ENCODE assay signal across 17 mouse cellular contexts in genomic region chr3:143161993-143162392, GRCm38 (mm10).
"Had no signal": no experiment of that assay in that cellular context is flagged by ENCODE, and none has a peak within 500 bp of the region (broad histone marks: within the 10 kb centered on the region; RNA-seq: fewer than 3 reads in every experiment).

No protein-coding gene starts in this region.

- H3K27ac ChIP-seq: lung, embryonic 15.5 days; macrophage; midbrain, embryonic 13.5 days; midbrain, embryonic 15.5 days; neural tube, embryonic 12.5 days; stomach, embryonic 15.5 days; stomach, postnatal 0 days had no signal

- H3K4me1 ChIP-seq: lung, embryonic 15.5 days; midbrain, embryonic 13.5 days; midbrain, embryonic 15.5 days; neural tube, embryonic 12.5 days; stomach, embryonic 15.5 days had no signal

- H3K36me3 ChIP-seq: lung, embryonic 15.5 days; midbrain, embryonic 13.5 days; midbrain, embryonic 15.5 days; neural tube, embryonic 12.5 days; stomach, embryonic 15.5 days had no signal

- DNase-seq: lung, adult 2 months; lung, postnatal 14 days; lung, postnatal 36 days; right cerebral cortex, postnatal 14 days; thymus, adult 2 months; thymus, postnatal 25 days; thymus, postnatal 4 days had no signal

- H3K4me3 ChIP-seq: lung, embryonic 15.5 days; megakaryocyte, embryonic 14.5 days; midbrain, embryonic 13.5 days; midbrain, embryonic 15.5 days; neural tube, embryonic 12.5 days; stomach, embryonic 15.5 days had no signal

- H3K4me2 ChIP-seq: lung, embryonic 15.5 days; midbrain, embryonic 11.5 days; midbrain, embryonic 13.5 days; midbrain, embryonic 15.5 days; neural tube, embryonic 12.5 days; stomach, embryonic 15.5 days had no signal

- H3K9me3 ChIP-seq: lung, embryonic 15.5 days; megakaryocyte, embryonic 14.5 days; midbrain, embryonic 13.5 days; midbrain, embryonic 15.5 days; neural tube, embryonic 12.5 days; stomach, embryonic 15.5 days had no signal

- H3K27me3 ChIP-seq: lung, embryonic 15.5 days; megakaryocyte, embryonic 14.5 days; midbrain, embryonic 13.5 days; midbrain, embryonic 15.5 days; neural tube, embryonic 12.5 days; stomach, embryonic 15.5 days had no signal

- H3K9ac ChIP-seq: lung, embryonic 15.5 days; midbrain, embryonic 13.5 days; midbrain, embryonic 15.5 days; neural tube, embryonic 12.5 days; stomach, embryonic 15.5 days had no signal

- ATAC-seq: lung, postnatal 0 days; midbrain, embryonic 13.5 days had no signal
